In genomic region chr19:47503625-47504024, GRCm38 (mm10) we compare ENCODE assay signal across 9 mouse cellular contexts. TPM values are rescaled to one million over a fixed set of nuclear protein-coding genes. Genes with fewer than 3 reads are reported as not detected.
A peak's percentile ranks its signal among the peaks of the same experiment; 100 is the strongest.
DNase-seq lines count a peak whose midpoint lies in the region; ATAC-seq and TF ChIP-seq lines count a peak whose summit lies in the region.
"Had no signal": no experiment of that assay in that cellular context is flagged by ENCODE, and none has a peak within 500 bp of the region (broad histone marks: within the 10 kb centered on the region; RNA-seq: fewer than 3 reads in every experiment).

No protein-coding gene starts in this region.

- H3K27ac ChIP-seq in forebrain, embryonic 13.5 days = no peak overlapping the region
- no peak overlapping the region for H3K27ac ChIP-seq in forebrain, embryonic 16.5 days (ENCODE audit: low read length)
- no peak overlapping the region for H3K27ac ChIP-seq in thymus, adult 2 months (ENCODE audit: control insufficient read depth, insufficient read depth, low read length)
- H3K27ac ChIP-seq in hindbrain, embryonic 12.5 days = no peak overlapping the region
- H3K27ac ChIP-seq: liver, embryonic 13.5 days had no signal

- no peaks in the 10 kb centered on the region for H3K27me3 ChIP-seq in forebrain, embryonic 13.5 days
- H3K27me3 ChIP-seq in forebrain, embryonic 16.5 days (replicated peaks; ENCODE audit: control insufficient read depth, insufficient read depth, low read length) = no peaks in the 10 kb centered on the region
- H3K27me3 ChIP-seq in thymus, adult 2 months (ENCODE audit: control insufficient read depth, insufficient read depth, low read length) = no peaks in the 10 kb centered on the region; the same call in 1 of the 2 replicates
- H3K27me3 ChIP-seq in hindbrain, embryonic 12.5 days = no peaks in the 10 kb centered on the region
- H3K27me3 ChIP-seq: liver, embryonic 13.5 days had no signal

- no peak overlapping the region for H3K9ac ChIP-seq in forebrain, embryonic 13.5 days
- H3K9ac ChIP-seq in forebrain, embryonic 16.5 days (replicated peaks; ENCODE audit: low read depth, low read length) = no peak overlapping the region
- H3K9ac ChIP-seq in hindbrain, embryonic 12.5 days = no peak overlapping the region
- H3K9ac ChIP-seq: liver, embryonic 13.5 days had no signal

- 0 out of 2 replicates have a peak, but pooled peaks cover 4% of the 10 kb centered on the region for H3K4me1 ChIP-seq in forebrain, embryonic 13.5 days
- H3K4me1 ChIP-seq in forebrain, embryonic 16.5 days (replicated peaks; ENCODE audit: control insufficient read depth, insufficient read depth, low read length) = 0 out of 2 replicates have a peak, but pooled peaks cover 2% of the 10 kb centered on the region
- H3K4me1 ChIP-seq in thymus, adult 2 months (replicated peaks; ENCODE audit: control insufficient read depth, insufficient read depth, low read length) = peaks cover 14% of the 10 kb centered on the region
- peaks cover 3% of the 10 kb centered on the region; the same call in 1 of the 2 replicates for H3K4me1 ChIP-seq in hindbrain, embryonic 12.5 days

- 0 out of 2 replicates have a peak, but pooled peaks have one; percentile 6 for ATAC-seq in forebrain, embryonic 13.5 days
- ATAC-seq in forebrain, embryonic 16.5 days = no peak
- peak; percentile 15; the same call in 1 of the 2 replicates for ATAC-seq in hindbrain, embryonic 12.5 days (ENCODE audit: low FRiP score)
- peak; percentile 42; the same call in 1 of the 2 replicates for ATAC-seq in neutrophil, adult 5-6 weeks (ENCODE audit: extremely low read depth, insufficient number of reproducible peaks, low FRiP score, poor library complexity, severe bottlenecking)

- no peak overlapping the region for H3K4me2 ChIP-seq in forebrain, embryonic 13.5 days
- H3K4me2 ChIP-seq in forebrain, embryonic 16.5 days (ENCODE audit: low read length) = no peak overlapping the region
- no peak overlapping the region for H3K4me2 ChIP-seq in hindbrain, embryonic 12.5 days (replicated peaks)
- H3K4me2 ChIP-seq: liver, embryonic 13.5 days had no signal

- peak; percentile 30 for DNase-seq in thymus, postnatal 14 days
- no peak for DNase-seq in thymus, adult 2 months
- no peak for DNase-seq in gastrocnemius, postnatal 36 days
- DNase-seq in cerebellum, postnatal 25 days = no peak
- DNase-seq: liver, embryonic 13.5 days had no signal

- no peaks in the 10 kb centered on the region for H3K9me3 ChIP-seq in forebrain, embryonic 13.5 days (replicated peaks)
- no peaks in the 10 kb centered on the region for H3K9me3 ChIP-seq in forebrain, embryonic 16.5 days (ENCODE audit: control insufficient read depth, low read length)
- H3K9me3 ChIP-seq in hindbrain, embryonic 12.5 days (replicated peaks) = no peaks in the 10 kb centered on the region
- H3K9me3 ChIP-seq: liver, embryonic 13.5 days had no signal

- WGBS in forebrain, embryonic 13.5 days = 57% methylated on average over 4 of the region's 4 CpGs
- WGBS in forebrain, embryonic 16.5 days = 63% methylated on average over 4 of the region's 4 CpGs
- 83% methylated on average over 4 of the region's 4 CpGs for WGBS in thymus, adult 2 months
- 62% methylated on average over 4 of the region's 4 CpGs for WGBS in hindbrain, embryonic 12.5 days

- H3K36me3 ChIP-seq in forebrain, embryonic 13.5 days (ENCODE audit: poor library complexity, severe bottlenecking) = peaks cover 8% of the 10 kb centered on the region; the same call in 1 of the 2 replicates
- no peaks in the 10 kb centered on the region for H3K36me3 ChIP-seq in forebrain, embryonic 16.5 days (ENCODE audit: control insufficient read depth, insufficient read depth)
- no peaks in the 10 kb centered on the region for H3K36me3 ChIP-seq in thymus, adult 2 months (ENCODE audit: control insufficient read depth, insufficient read depth, low read length)
- 0 out of 2 replicates have a peak, but pooled peaks cover 3% of the 10 kb centered on the region for H3K36me3 ChIP-seq in hindbrain, embryonic 12.5 days
- H3K36me3 ChIP-seq: liver, embryonic 13.5 days had no signal

- no peak overlapping the region for H3K4me3 ChIP-seq in forebrain, embryonic 13.5 days
- no peak overlapping the region for H3K4me3 ChIP-seq in forebrain, embryonic 16.5 days (replicated peaks; ENCODE audit: low read length)
- H3K4me3 ChIP-seq in thymus, adult 2 months (ENCODE audit: control insufficient read depth, insufficient read depth, low read length) = no peak overlapping the region
- H3K4me3 ChIP-seq in hindbrain, embryonic 12.5 days = no peak overlapping the region
- H3K4me3 ChIP-seq: liver, embryonic 13.5 days had no signal

- no peak for TF ChIP-seq POLR2A in thymus, adult 2 months (IDR thresholded peaks at IDR 0.05; ENCODE audit: control insufficient read depth, extremely low read depth, insufficient read depth, low read length, poor library complexity)

- no peak for TF ChIP-seq CTCF in thymus, adult 2 months (IDR thresholded peaks at IDR 0.05; ENCODE audit: borderline replicate concordance, control insufficient read depth, extremely low read depth, insufficient read depth, low read length, poor library complexity)

- intact Hi-C loops in gastrocnemius, postnatal 36 days (cut with DNase I) = loop anchor here (5.0 kb wide), 1 partner anchor 36 kb away; no protein-coding TSS in a partner anchor

RNA-seq across cellular contexts. Expression of gene Stn1, which starts 33.7 kb away (rescaled TPM):
- polyA plus RNA-seq in forebrain, embryonic 13.5 days (2015; fragmentation: Nextera tagmentation; extraction: Ambion mirVana) = 39.0 and 42.2 TPM in 2 replicates
- 30.0 and 34.0 TPM in 2 replicates for polyA plus RNA-seq in forebrain, embryonic 16.5 days (2015; fragmentation: Nextera tagmentation; extraction: Ambion mirVana)
- polyA plus RNA-seq in thymus, adult 2 months (2012; rRNA removed) = 24.2 and 24.8 TPM in 2 replicates
- 42.1 and 44.2 TPM in 2 replicates for polyA plus RNA-seq in hindbrain, embryonic 12.5 days (2016; fragmentation: Nextera tagmentation; extraction: Ambion mirVana)
- 25.0 and 26.6 TPM in 2 replicates for total RNA-seq in neutrophil, adult 5-6 weeks (2017)
- total RNA-seq in gastrocnemius, postnatal 36 days (2021) = 1 to 10 TPM; 5.1 TPM

RNA-seq across cellular contexts. Expression of gene Sh3pxd2a, which starts 39.4 kb away (rescaled TPM):
- 3.0 and 3.6 TPM in 2 replicates for polyA plus RNA-seq in forebrain, embryonic 13.5 days (2015; fragmentation: Nextera tagmentation; extraction: Ambion mirVana)
- 2.1 and 2.2 TPM in 2 replicates for polyA plus RNA-seq in forebrain, embryonic 16.5 days (2015; fragmentation: Nextera tagmentation; extraction: Ambion mirVana)
- 19.4 and 21.0 TPM in 2 replicates for polyA plus RNA-seq in thymus, adult 2 months (2012; rRNA removed)
- polyA plus RNA-seq in hindbrain, embryonic 12.5 days (2016; fragmentation: Nextera tagmentation; extraction: Ambion mirVana) = 3.9 and 5.4 TPM in 2 replicates
- total RNA-seq in neutrophil, adult 5-6 weeks (2017) = 17.8 and 24.0 TPM in 2 replicates
- total RNA-seq in gastrocnemius, postnatal 36 days (2021) = 10 to 100 TPM; 35.5 to 36.6 TPM
